Mouse (Mus musculus): ENCODE data around the gene Tmem270.

GRCm38 (mm10) chr5:134915311-134915710 lies 8.8 kb upstream of the Tmem270 start, which contains the start of gene Cldn13:
- TF ChIP-seq GATA1 (IDR thresholded peaks at IDR 0.05; ENCODE audit: low read length) (no peak), TAL1 (IDR thresholded peaks at IDR 0.05; ENCODE audit: low read length) (peak; percentile 50; the same call in 1 of the 3 replicates)

Measured in erythroblast, embryonic 14.5 days (primary cell).